Mouse (Mus musculus): ENCODE data around the gene Traf5.

GRCm38 (mm10) chr1:192078406-192078805, 14.0 kb downstream of the Traf5 start:
- TF ChIP-seq POLR2A (IDR thresholded peaks at IDR 0.05; ENCODE audit: low read depth, low read length) (no peak), CTCF (IDR thresholded peaks at IDR 0.05; ENCODE audit: extremely low read depth, insufficient read length, insufficient replicate concordance, low read depth, low read length) (no peak)
